Mouse (Mus musculus) induced T-regulatory cell, adult 2 months (primary cell): ENCODE data around the gene Gapt.

Experiments used
- DNase-seq: peaks from one replicate; pipeline ENCODE4 v3.0.0-alpha.2; 2012; ENCODE audit warnings: low read depth

Gene Gapt

GRCm38 (mm10) chr13:110346707-110347106, 10.3 kb downstream of the Gapt start:
- DNase-seq, result no peak

- DNase-seq, result no peak
Observed at GRCm38 (mm10) chr13:110342602-110343001, 14.4 kb downstream of the Gapt start.

- no peak for DNase-seq
Observed at GRCm38 (mm10) chr13:110332958-110333597, 23.9 kb downstream of the Gapt start.

GRCm38 (mm10) chr13:110318746-110319145, 38.3 kb downstream of the Gapt start:
- DNase-seq, result no peak

GRCm38 (mm10) chr13:110307188-110307587, 49.8 kb downstream of the Gapt start:
- no peak for DNase-seq
